Mouse (Mus musculus): ENCODE data around the gene Selenop. TPM values are rescaled to one million over a fixed set of nuclear protein-coding genes. Genes with fewer than 3 reads are reported as not detected.
"Not testable (repeated sequence)": the region's sequence is repeated elsewhere in the genome, so short reads cannot be mapped to it uniquely, and the experiment has no call there.

Selenop gene
- polyA plus RNA-seq, 1 experiment from 2014 or later = 84.6 TPM

DNA sequence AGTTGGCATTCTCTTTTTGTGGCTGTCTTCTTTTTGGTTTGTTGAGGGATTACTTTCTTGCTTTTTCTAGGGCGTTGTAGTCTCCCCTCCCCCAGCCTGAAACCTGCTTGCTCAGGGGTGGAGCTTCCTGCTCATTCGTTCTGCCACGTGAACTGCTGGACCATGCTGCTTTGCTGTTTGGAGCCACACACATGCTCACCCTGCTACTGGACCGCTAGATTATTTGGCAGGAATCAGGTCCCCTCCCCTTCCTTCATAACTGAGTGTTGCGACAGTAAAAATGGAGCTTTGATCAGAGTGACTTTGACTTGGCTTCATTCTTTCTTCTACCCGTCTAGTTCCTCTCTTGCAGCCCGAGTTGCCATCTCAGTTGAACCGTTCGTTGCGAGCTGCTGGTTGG is 23.3 kb upstream of the Selenop start:
- not testable (repeated sequence) for ATAC-seq (ENCODE audit: insufficient number of reproducible peaks, low FRiP score); H3K4me3 ChIP-seq; H3K4me2 ChIP-seq; H3K9ac ChIP-seq; H3K36me3 ChIP-seq; H3K27me3 ChIP-seq (replicated peaks); H3K9me3 ChIP-seq (replicated peaks); H3K27ac ChIP-seq (ENCODE audit: poor library complexity, severe bottlenecking)
- H3K4me1 ChIP-seq (replicated peaks) = peaks cover 12% of the 10 kb centered on the region
- WGBS = 82% methylated on average over 10 of the region's 10 CpGs

GRCm38 (mm10) chr15:3250620-3251019 is 17.7 kb upstream of the Selenop start:
- Histone ChIP-seq H3K4me3 (no peak overlapping the region), H3K9me3 (replicated peaks) (0 out of 2 replicates have a peak, but pooled peaks cover 3% of the 10 kb centered on the region), H3K27ac (ENCODE audit: poor library complexity, severe bottlenecking) (no peak overlapping the region), H3K36me3 (no peaks in the 10 kb centered on the region), H3K4me1 (replicated peaks) (peaks cover 17% of the 10 kb centered on the region), H3K27me3 (replicated peaks) (no peaks in the 10 kb centered on the region), H3K4me2 (no peak overlapping the region), H3K9ac (no peak overlapping the region)
- 44% methylated on average over 2 of the region's 2 CpGs for WGBS
- no peak for ATAC-seq (ENCODE audit: insufficient number of reproducible peaks, low FRiP score)

- ATAC-seq (ENCODE audit: insufficient number of reproducible peaks, low FRiP score) = no peak
- H3K27ac ChIP-seq (ENCODE audit: poor library complexity, severe bottlenecking) = no peak overlapping the region
- no peak overlapping the region for H3K4me3 ChIP-seq
- no peak overlapping the region for H3K9ac ChIP-seq
- H3K4me2 ChIP-seq = no peak overlapping the region
- peaks cover 17% of the 10 kb centered on the region for H3K4me1 ChIP-seq (replicated peaks)
- 67% methylated on average over 3 of the region's 3 CpGs for WGBS
- 0 out of 2 replicates have a peak, but pooled peaks cover 3% of the 10 kb centered on the region for H3K9me3 ChIP-seq (replicated peaks)
- H3K27me3 ChIP-seq (replicated peaks) = no peaks in the 10 kb centered on the region
- no peaks in the 10 kb centered on the region for H3K36me3 ChIP-seq
Measured at GRCm38 (mm10) chr15:3251031-3251717, 17.2 kb upstream of the Selenop start.

GRCm38 (mm10) chr15:3251718-3252067 is 16.7 kb upstream of the Selenop start:
- Histone ChIP-seq H3K9me3 (replicated peaks) (0 out of 2 replicates have a peak, but pooled peaks cover 3% of the 10 kb centered on the region), H3K27ac (ENCODE audit: poor library complexity, severe bottlenecking) (no peak overlapping the region), H3K27me3 (replicated peaks) (no peaks in the 10 kb centered on the region), H3K4me2 (no peak overlapping the region), H3K4me1 (replicated peaks) (peaks cover 16% of the 10 kb centered on the region), H3K9ac (no peak overlapping the region), H3K36me3 (no peaks in the 10 kb centered on the region), H3K4me3 (no peak overlapping the region)
- ATAC-seq (ENCODE audit: insufficient number of reproducible peaks, low FRiP score) = no peak

DNA sequence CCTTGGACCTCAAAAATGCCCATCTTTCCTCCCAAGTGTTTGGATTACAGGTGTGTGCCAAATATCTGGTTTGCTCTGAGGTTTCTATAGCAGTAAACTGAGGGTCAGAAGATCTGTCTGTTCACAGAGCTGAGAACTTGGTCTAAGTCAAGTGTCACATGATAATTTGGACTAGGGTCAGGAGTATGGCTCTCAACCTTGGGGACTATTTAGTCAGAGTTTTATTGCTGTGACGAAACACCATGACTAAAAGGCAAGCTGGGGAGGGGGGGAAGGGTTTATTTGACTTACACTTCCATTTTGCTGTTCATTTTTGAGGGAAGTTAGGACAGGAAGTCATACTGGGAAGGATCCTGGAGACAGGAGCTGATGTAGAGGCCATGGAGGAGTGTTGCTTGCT is 9.3 kb upstream of the Selenop start:
- no peak overlapping the region for H3K4me2 ChIP-seq
- ATAC-seq (ENCODE audit: insufficient number of reproducible peaks, low FRiP score) = no peak
- WGBS = 84% methylated on average over 1 of the region's 1 CpGs
- H3K9me3 ChIP-seq (replicated peaks) = 0 out of 2 replicates have a peak, but pooled peaks cover 3% of the 10 kb centered on the region
- H3K4me3 ChIP-seq = no peak overlapping the region
- no peaks in the 10 kb centered on the region for H3K27me3 ChIP-seq (replicated peaks)
- H3K9ac ChIP-seq = no peak overlapping the region
- H3K36me3 ChIP-seq = no peaks in the 10 kb centered on the region
- no peaks in the 10 kb centered on the region for H3K4me1 ChIP-seq (replicated peaks)
- H3K27ac ChIP-seq (ENCODE audit: poor library complexity, severe bottlenecking) = no peak overlapping the region

GRCm38 (mm10) chr15:3260309-3260708 is 8.0 kb upstream of the Selenop start:
- WGBS = 75% methylated on average over 4 of the region's 4 CpGs
- no peak for ATAC-seq (ENCODE audit: insufficient number of reproducible peaks, low FRiP score)
- Histone ChIP-seq H3K4me1 (replicated peaks) (no peaks in the 10 kb centered on the region), H3K9me3 (replicated peaks) (no peaks in the 10 kb centered on the region), H3K36me3 (no peaks in the 10 kb centered on the region), H3K9ac (no peak overlapping the region), H3K27me3 (replicated peaks) (no peaks in the 10 kb centered on the region), H3K27ac (ENCODE audit: poor library complexity, severe bottlenecking) (no peak overlapping the region), H3K4me3 (no peak overlapping the region), H3K4me2 (no peak overlapping the region)

DNA sequence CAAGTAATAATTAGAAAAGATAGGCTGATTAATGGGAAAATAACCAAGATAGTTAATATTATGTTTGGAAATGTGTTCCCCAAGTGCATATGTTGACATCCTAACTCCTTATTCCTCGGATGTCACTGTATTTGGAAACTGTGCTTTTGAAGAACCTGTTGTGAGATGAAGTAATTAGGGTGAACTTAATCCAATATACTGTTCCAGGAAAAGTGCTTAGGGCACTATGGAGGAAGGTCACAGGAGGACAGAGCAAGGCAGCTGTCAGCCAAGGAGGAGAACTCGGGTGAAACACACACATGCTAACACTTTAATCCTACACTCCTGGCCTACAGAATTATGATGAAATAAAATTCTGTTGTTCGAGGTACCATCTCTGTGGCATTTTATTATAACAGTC is 5.5 kb upstream of the Selenop start:
- Histone ChIP-seq H3K4me2 (no peak overlapping the region), H3K27ac (ENCODE audit: poor library complexity, severe bottlenecking) (no peak overlapping the region), H3K9ac (no peak overlapping the region), H3K36me3 (no peaks in the 10 kb centered on the region), H3K9me3 (replicated peaks) (no peaks in the 10 kb centered on the region), H3K27me3 (replicated peaks) (no peaks in the 10 kb centered on the region), H3K4me1 (replicated peaks) (no peaks in the 10 kb centered on the region), H3K4me3 (no peak overlapping the region)
- 74% methylated on average over 3 of the region's 3 CpGs for WGBS
- ATAC-seq (ENCODE audit: insufficient number of reproducible peaks, low FRiP score) = no peak

DNA sequence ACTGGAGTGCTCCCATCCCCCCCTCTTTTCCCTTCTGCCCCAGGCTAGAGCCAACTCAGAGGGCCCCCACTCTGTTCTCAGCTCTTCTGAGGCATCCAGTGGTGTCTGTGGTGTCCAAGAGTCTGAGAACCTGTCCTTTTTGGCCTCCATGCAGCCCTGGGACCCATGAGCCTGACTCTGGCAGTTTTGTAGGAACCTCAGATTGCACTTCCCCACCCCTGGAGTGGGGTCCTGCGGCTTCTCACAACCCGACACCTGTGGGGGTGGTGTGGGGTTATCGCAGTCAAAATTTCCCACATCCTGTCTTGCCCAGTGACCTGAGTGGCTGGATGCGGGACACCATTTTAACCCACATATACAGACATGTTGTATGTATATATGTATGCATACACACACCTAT is 4.1 kb upstream of the Selenop start:
- no peak overlapping the region for H3K9ac ChIP-seq
- H3K4me1 ChIP-seq (replicated peaks) = no peaks in the 10 kb centered on the region
- no peak for ATAC-seq (ENCODE audit: insufficient number of reproducible peaks, low FRiP score)
- no peak overlapping the region for H3K4me3 ChIP-seq
- WGBS = 73% methylated on average over 4 of the region's 4 CpGs
- H3K27me3 ChIP-seq (replicated peaks) = no peaks in the 10 kb centered on the region
- H3K36me3 ChIP-seq = no peaks in the 10 kb centered on the region
- no peaks in the 10 kb centered on the region for H3K9me3 ChIP-seq (replicated peaks)
- H3K4me2 ChIP-seq = no peak overlapping the region
- H3K27ac ChIP-seq (ENCODE audit: poor library complexity, severe bottlenecking) = no peak overlapping the region

- Histone ChIP-seq H3K9ac (no peak overlapping the region), H3K27ac (ENCODE audit: poor library complexity, severe bottlenecking) (no peak overlapping the region), H3K4me1 (replicated peaks) (no peaks in the 10 kb centered on the region; the same call in 1 of the 2 replicates), H3K4me3 (no peak overlapping the region), H3K4me2 (no peak overlapping the region), H3K36me3 (no peaks in the 10 kb centered on the region), H3K27me3 (replicated peaks) (no peaks in the 10 kb centered on the region), H3K9me3 (replicated peaks) (no peaks in the 10 kb centered on the region)
- ATAC-seq (ENCODE audit: insufficient number of reproducible peaks, low FRiP score) = no peak
- WGBS = 84% methylated on average over 1 of the region's 1 CpGs
Measured at GRCm38 (mm10) chr15:3264828-3265227, 3.5 kb upstream of the Selenop start.

GRCm38 (mm10) chr15:3269496-3269895 is 1.1 kb downstream of the Selenop start:
- H3K36me3 ChIP-seq = no peaks in the 10 kb centered on the region
- H3K27me3 ChIP-seq (replicated peaks) = no peaks in the 10 kb centered on the region
- no peak overlapping the region for H3K27ac ChIP-seq (ENCODE audit: poor library complexity, severe bottlenecking)
- WGBS = 64% methylated on average over 4 of the region's 4 CpGs
- H3K9me3 ChIP-seq (replicated peaks) = no peaks in the 10 kb centered on the region
- H3K4me1 ChIP-seq (replicated peaks) = peaks cover 9% of the 10 kb centered on the region; the same call in 1 of the 2 replicates
- H3K4me2 ChIP-seq = no peak overlapping the region
- no peak overlapping the region for H3K4me3 ChIP-seq
- no peak overlapping the region for H3K9ac ChIP-seq
- no peak for ATAC-seq (ENCODE audit: insufficient number of reproducible peaks, low FRiP score)

GRCm38 (mm10) chr15:3269996-3270645 is 1.8 kb downstream of the Selenop start:
- ATAC-seq (ENCODE audit: insufficient number of reproducible peaks, low FRiP score) = peak; percentile 38; the same call in 1 of the 2 replicates
- H3K27ac ChIP-seq (ENCODE audit: poor library complexity, severe bottlenecking) = peak overlapping the region; percentile 65; the same call in 1 of the 2 replicates
- H3K9ac ChIP-seq = no peak overlapping the region
- peak overlapping the region; percentile 63 for H3K4me2 ChIP-seq
- H3K36me3 ChIP-seq = no peaks in the 10 kb centered on the region
- H3K27me3 ChIP-seq (replicated peaks) = no peaks in the 10 kb centered on the region
- peaks cover 9% of the 10 kb centered on the region; the same call in 1 of the 2 replicates for H3K4me1 ChIP-seq (replicated peaks)
- peak overlapping the region; percentile 42 for H3K4me3 ChIP-seq
- WGBS = 36% methylated on average over 6 of the region's 6 CpGs
- no peaks in the 10 kb centered on the region for H3K9me3 ChIP-seq (replicated peaks)

Data from heart, embryonic 12.5 days (tissue).